Mouse (Mus musculus): ENCODE results near the gene Sowahd. TPM values are rescaled to one million over a fixed set of nuclear protein-coding genes. Genes with fewer than 3 reads are reported as not detected.
"Not testable (repeated sequence)": the region's sequence is repeated elsewhere in the genome, so short reads cannot be mapped to it uniquely, and the experiment has no call there.

The Sowahd gene
- total RNA-seq (2022): not detected

GRCm38 (mm10) chrX:37048066-37048889 lies at the start of gene Sowahd:
Gene Sowahd (plus strand): TSS chrX:37048845.
- DNase-seq (ENCODE audit: low spot score in 2 of 2): no peak

DNA sequence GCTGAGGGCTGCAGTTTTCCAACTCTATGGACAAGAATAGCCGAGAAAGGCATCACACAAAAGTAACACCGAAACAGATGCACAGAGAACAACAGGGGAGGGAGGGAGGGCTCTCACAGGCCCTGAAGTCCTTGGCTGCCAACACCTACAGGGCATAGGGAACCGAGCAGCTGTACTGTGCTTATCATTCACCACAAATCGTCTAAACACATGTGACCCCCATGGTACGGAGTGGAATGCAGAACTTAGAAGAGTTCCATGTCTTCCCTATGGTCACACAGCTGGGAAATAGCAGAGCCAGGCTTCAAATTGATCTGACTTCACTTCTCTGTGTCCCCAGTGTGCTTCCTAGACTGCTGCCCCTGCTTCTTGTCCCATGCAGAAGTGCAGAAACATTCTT lies 34.8 kb upstream of the Sowahd start:
- DNase-seq (ENCODE audit: low spot score in 2 of 2): no peak

GRCm38 (mm10) chrX:37018150-37018654 lies 30.4 kb upstream of the Sowahd start:
- DNase-seq (ENCODE audit: low spot score in 2 of 2): no peak

GRCm38 (mm10) chrX:37019045-37019444 lies 29.6 kb upstream of the Sowahd start:
- DNase-seq (ENCODE audit: low spot score in 2 of 2): no peak

DNA sequence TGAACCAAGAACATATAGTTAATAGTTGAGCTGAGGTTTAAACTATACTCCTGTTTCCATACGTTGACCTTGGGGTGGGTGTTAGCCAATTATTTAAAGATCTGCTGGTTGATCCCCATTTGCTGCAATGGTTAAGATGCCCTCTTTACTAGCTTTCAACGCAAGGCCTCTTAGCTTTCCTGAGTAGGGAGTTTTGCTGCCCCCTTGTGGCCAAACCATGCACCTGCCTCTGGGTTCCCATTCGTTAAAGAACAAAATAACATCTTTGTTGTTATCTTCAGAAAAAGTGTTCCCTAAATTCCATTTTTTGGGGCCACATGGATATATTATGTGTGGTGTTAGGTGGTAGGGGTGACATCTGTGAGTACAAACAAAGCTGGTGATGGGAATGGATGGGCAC lies 26.0 kb upstream of the Sowahd start:
- DNase-seq (ENCODE audit: low spot score in 2 of 2): peak; percentile 4 to 9

GRCm38 (mm10) chrX:37023652-37024309 lies 24.9 kb upstream of the Sowahd start:
- DNase-seq (ENCODE audit: low spot score in 2 of 2): no peak

- DNase-seq (ENCODE audit: low spot score in 2 of 2): peak in 1 of 2 experiments; percentile 9
Measured at GRCm38 (mm10) chrX:37028378-37028777, 20.3 kb upstream of the Sowahd start.

DNA sequence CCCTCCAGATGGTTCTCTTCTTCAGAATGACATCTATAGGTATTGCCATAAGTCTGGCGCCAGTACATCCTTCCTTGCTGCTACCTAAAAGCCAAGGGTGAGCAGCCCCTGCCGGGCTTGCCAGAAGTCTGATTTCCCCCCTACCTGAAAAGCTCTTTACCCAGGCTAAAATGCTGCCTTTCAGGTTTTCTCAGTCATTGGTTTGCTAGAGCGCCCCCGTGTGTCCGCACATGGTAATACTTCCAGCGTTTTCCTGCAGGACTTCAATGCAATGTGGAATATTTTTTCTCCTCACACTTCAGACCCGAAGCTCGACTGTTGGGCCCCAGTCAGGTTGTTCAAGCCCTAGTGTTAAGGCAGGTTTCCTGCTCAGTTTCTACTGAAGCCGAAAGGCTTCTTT lies 5.9 kb upstream of the Sowahd start:
- peak in 1 of 2 experiments; percentile 17 for DNase-seq (ENCODE audit: low spot score in 2 of 2)

- no peak for DNase-seq (ENCODE audit: low spot score in 2 of 2)
Measured at GRCm38 (mm10) chrX:37048890-37049823, 512 bp downstream of the Sowahd start.

DNA sequence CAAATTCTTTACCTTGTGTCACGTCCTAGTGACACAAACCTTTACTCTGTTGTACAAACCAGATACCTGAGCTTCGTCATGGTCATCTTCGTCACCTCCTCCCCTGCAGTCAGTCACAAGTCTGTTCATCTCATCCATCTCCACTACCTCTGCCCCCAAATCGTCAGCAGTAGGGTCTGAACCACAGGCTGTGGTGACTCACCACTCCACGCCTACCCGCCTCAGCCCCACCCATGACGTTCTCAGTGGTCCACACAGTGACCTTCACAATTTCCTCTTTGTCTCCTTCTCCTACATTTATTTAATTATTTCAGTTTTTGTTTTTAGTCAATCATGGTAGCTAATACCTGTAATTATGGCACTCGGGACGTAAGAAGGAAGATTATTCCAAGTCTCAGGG lies 15.3 kb downstream of the Sowahd start:
- DNase-seq (ENCODE audit: low spot score in 2 of 2): no peak

DNA sequence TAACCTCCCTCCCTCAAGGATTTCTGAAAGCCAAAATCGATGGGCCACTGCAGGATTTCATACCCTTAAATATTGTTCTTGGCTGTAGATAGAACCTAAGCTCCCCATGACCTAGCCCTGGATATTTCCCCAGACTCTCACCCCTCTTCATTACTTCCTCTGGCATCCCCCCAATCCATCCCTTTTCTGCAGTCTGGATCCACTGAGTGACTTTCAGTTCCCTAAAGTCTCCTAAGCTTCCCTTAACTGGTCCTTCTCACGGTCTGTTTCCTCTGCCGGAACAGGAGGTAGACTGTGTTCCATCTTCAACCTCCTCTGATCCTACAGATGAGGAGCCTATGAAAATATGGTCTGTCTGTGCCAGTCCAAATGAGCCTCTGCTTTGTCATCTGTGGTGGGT lies 18.7 kb downstream of the Sowahd start:
- no peak for DNase-seq (ENCODE audit: low spot score in 2 of 2)

- DNase-seq (ENCODE audit: low spot score in 2 of 2): no peak
Measured at GRCm38 (mm10) chrX:37068766-37069165, 20.1 kb downstream of the Sowahd start.

- peak in 1 of 2 experiments; percentile 13 for DNase-seq (ENCODE audit: low spot score in 2 of 2)
Measured at GRCm38 (mm10) chrX:37074262-37074892, 25.7 kb downstream of the Sowahd start.

GRCm38 (mm10) chrX:37076651-37077050 lies 28.0 kb downstream of the Sowahd start:
- DNase-seq (ENCODE audit: low spot score in 2 of 2): no peak

DNA sequence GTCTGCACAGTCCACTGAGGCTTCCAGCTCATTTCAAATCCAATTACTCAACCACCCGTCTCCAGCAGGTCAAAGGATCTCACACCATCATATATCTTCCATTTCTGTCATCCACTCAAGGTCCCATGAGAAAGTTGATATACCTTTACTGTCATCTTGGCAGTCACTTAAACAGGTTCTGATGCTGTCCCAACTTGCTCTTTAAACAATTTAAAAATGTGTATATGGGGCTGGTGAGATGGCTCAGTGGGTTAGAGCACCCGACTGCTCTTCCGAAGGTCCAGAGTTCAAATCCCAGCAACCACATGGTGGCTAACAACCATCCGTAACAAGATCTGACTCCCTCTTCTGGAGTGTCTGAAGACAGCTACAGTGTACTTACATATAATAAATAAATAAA lies 31.7 kb downstream of the Sowahd start:
- not testable (repeated sequence) for DNase-seq (ENCODE audit: low spot score in 2 of 2)

DNA sequence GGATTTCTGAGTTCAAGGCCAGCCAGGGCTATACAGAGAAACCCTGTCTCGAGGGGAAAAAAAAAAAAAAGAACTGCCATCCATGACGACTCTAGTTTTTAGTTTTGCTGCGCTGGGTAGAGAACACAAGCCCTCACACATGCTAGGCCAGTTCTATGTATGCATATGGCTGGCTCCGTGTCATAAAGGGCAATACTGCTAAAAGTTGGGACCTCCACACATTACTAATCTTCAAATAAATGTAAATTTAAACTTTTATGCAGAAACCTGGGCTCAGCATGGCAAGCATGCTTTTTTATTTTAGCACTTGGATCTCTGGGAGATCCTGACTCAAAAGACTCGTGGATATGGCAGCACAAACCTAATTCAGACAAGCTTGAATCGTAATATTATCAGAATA lies 32.5 kb downstream of the Sowahd start:
- DNase-seq (ENCODE audit: low spot score in 2 of 2): no peak

GRCm38 (mm10) chrX:37084318-37084926 lies 35.8 kb downstream of the Sowahd start:
- no peak for DNase-seq (ENCODE audit: low spot score in 2 of 2)

GRCm38 (mm10) chrX:37084927-37085660 lies 36.4 kb downstream of the Sowahd start, which contains the start of gene Rpl39:
Gene Rpl39 (minus strand): TSS chrX:37085402.
- peak; percentile 79 to 81 for DNase-seq (ENCODE audit: low spot score in 2 of 2)

- no peak for DNase-seq (ENCODE audit: low spot score in 2 of 2)
Measured at GRCm38 (mm10) chrX:37085665-37086064, 37.0 kb downstream of the Sowahd start.

- DNase-seq (ENCODE audit: low spot score in 2 of 2): no peak
Measured at GRCm38 (mm10) chrX:37088778-37089177, 40.1 kb downstream of the Sowahd start.

All from gastrocnemius, adult 8-10 months (tissue).